Mouse (Mus musculus): ENCODE measurements at regions not wholly inside any gene's neighbourhood (a gene's known extent, or its start where the extent isn't known, plus 50 kb on each side); places are given as distances from the start of the nearest gene placed in this dataset.

DNA sequence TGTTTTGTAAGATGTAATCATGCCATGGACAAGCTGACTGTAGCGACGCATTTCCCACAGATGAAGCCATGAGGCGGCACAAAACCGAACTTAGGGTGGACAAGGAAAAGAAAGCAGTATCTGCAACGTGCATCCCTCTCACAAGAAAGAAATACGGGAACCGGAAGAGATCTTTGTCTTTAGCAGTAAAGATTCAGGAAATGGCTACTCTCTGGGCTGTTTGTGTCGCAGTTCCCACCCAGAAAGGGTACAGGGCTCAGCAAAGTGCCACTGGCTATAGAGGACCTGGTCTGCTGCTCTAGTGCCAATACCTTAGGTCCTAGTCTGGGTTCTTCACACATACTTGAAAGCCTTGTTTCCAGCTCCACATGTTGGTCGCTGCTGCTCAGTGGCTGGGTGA lies 131.1 kb upstream of the Mki67 start:
- no peak overlapping the region for H3K27ac ChIP-seq (ENCODE audit: insufficient read depth, low read length)
- TF ChIP-seq POLR2A (IDR thresholded peaks at IDR 0.05; ENCODE audit: low read depth, low read length) (no peak), CTCF (IDR thresholded peaks at IDR 0.05; ENCODE audit: borderline replicate concordance, insufficient read depth, low read length) (no peak)

DNA sequence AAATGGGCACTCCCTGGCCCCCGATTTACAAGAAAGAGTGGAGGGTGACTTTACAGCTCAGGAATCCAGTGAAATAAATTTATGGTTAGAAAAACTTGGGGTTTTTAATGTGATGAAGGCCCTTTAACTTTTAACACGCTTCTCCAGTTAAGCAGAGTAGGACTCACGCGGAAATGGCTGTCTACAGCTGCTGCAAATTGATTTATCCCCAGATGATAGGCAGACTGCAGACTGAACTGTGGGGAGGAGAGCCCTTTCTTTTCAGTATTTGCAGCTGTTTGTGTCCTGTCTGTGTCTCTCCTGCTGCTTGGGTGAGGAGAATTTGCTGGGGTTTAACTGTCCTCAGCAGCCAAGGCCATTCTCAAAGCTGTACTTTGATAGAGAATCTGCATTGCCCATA lies 132.0 kb upstream of the Mki67 start:
- no peak overlapping the region for H3K4me3 ChIP-seq (ENCODE audit: insufficient read depth, low read length)
- H3K27ac ChIP-seq (ENCODE audit: insufficient read depth, low read length), result no peak overlapping the region
- H3K4me1 ChIP-seq (ENCODE audit: control insufficient read depth, insufficient read depth, low read length), result peaks cover 4% of the 10 kb centered on the region; the same call in 1 of the 2 replicates
- no peak for TF ChIP-seq CTCF (IDR thresholded peaks at IDR 0.05; ENCODE audit: borderline replicate concordance, insufficient read depth, low read length)
- no peak for TF ChIP-seq POLR2A (IDR thresholded peaks at IDR 0.05; ENCODE audit: low read depth, low read length)

More for the DNA sequence above, 131.1 kb upstream of the Mki67 start:
- peaks cover 4% of the 10 kb centered on the region; the same call in 1 of the 2 replicates for H3K4me1 ChIP-seq (ENCODE audit: control insufficient read depth, insufficient read depth, low read length)
- no peak overlapping the region for H3K4me3 ChIP-seq (ENCODE audit: insufficient read depth, low read length)

DNA sequence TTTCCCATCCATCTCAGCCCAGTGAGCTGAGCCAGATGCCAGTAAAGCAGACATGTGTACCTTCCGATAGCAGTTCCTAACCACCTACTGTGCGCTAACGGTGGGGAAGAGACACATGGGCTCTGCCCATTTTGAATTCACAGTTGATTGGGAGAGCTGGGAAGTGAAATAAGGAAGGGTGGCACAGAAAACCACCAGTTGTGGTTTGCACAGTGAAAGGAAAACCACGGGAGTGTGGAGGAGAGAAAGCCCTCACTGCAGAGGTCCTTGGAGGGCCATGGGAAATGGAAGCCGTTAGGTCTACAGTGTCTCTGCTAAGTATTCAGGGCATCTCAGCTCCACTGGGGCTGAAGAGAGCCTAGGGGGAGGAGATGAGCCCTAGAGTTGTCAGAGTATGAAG lies 132.7 kb upstream of the Mki67 start:
- Histone ChIP-seq H3K4me3 (ENCODE audit: insufficient read depth, low read length) (no peak overlapping the region), H3K4me1 (ENCODE audit: control insufficient read depth, insufficient read depth, low read length) (peaks cover 4% of the 10 kb centered on the region; the same call in 1 of the 2 replicates), H3K27ac (ENCODE audit: insufficient read depth, low read length) (no peak overlapping the region)
- no peak for TF ChIP-seq CTCF (IDR thresholded peaks at IDR 0.05; ENCODE audit: borderline replicate concordance, insufficient read depth, low read length)
- no peak for TF ChIP-seq POLR2A (IDR thresholded peaks at IDR 0.05; ENCODE audit: low read depth, low read length)

DNA sequence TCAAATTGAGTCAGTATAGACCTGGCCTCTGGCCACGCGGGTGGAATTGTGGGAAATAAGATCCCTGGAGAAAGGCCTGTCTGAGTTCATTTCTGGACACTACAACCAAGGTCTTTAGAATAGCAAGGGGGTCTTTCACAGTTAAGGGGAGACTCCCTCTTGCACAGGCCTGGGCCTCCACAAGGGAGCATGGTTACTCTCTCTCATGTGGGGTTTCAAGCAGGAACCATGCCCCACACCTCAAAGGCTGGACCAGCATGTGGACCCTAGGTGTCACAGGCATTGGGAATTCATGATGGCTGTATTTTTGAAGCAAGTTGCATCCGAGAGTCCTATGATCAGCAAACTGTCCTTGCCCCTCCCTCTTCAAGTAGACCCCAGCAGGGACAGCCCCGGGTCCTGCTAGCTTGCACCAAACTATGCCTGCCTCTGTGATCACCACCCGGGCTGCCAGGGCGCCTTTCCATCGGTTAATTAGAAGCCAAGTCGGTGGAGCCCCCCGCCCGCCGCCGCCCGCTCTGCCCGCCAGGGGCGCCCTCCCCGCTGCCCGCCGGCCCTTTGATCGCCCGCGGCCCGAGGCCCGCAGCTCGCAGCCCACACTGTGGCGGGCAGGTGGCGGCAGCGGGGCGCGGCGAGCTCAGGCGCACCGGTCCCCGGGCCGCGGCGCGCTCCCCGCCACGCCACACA lies 137.1 kb upstream of the Mki67 start:
- no peak overlapping the region for H3K27ac ChIP-seq (ENCODE audit: insufficient read depth, low read length)
- peaks cover 2% of the 10 kb centered on the region; the same call in 1 of the 2 replicates for H3K4me1 ChIP-seq (ENCODE audit: control insufficient read depth, insufficient read depth, low read length)
- H3K4me3 ChIP-seq (ENCODE audit: insufficient read depth, low read length), result no peak overlapping the region
- TF ChIP-seq CTCF (IDR thresholded peaks at IDR 0.05; ENCODE audit: borderline replicate concordance, insufficient read depth, low read length) (no peak), POLR2A (IDR thresholded peaks at IDR 0.05; ENCODE audit: low read depth, low read length) (no peak)

DNA sequence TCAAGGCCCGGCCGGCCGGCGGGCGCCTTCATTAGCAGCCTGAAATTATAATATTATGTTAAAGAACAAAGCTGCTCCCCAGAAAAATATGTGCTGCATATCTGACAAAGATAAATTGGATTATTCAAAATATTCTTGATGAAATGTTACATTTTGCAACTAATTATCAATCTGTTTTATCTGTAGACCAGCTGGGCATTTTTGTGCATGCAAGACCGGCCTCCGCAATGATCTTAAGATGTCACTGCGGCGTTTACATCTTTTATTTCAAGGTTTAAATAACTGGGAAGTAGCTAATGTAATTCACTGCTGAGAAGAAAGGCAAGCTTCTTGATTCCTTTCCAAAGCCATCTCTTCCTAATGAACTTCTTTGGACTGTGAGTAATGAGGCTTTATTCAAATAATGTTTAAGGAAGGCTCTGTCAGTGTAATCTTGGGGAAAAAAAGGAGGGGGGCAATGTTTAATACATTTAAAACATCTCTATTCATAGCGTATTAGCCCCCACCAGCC lies 137.7 kb upstream of the Mki67 start:
- H3K4me3 ChIP-seq (ENCODE audit: insufficient read depth, low read length), result no peak overlapping the region
- no peak for TF ChIP-seq POLR2A (IDR thresholded peaks at IDR 0.05; ENCODE audit: low read depth, low read length)
- no peak for TF ChIP-seq CTCF (IDR thresholded peaks at IDR 0.05; ENCODE audit: borderline replicate concordance, insufficient read depth, low read length)
- H3K27ac ChIP-seq (ENCODE audit: insufficient read depth, low read length), result no peak overlapping the region
- no peaks in the 10 kb centered on the region for H3K4me1 ChIP-seq (ENCODE audit: control insufficient read depth, insufficient read depth, low read length)

DNA sequence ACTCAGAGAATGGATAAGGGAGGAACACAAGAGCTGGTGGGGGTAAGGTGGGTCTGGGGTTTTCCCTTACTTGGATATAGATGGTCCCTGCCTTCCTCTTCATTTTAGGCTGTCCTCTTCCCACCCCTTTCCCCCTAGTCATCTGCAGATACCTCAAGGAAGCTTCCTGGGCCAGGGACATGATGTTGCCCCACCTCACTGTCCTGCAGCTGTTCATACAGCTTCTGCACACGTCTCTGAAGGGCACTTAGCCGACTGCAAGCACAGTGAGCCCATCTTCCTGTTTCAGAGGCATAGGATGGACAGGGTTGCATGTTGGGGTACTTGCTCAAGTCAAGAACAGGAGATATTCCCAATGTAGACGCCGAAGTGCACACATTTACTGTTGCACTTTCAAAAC lies 144.1 kb upstream of the Mki67 start:
- no peak overlapping the region for H3K4me3 ChIP-seq (ENCODE audit: insufficient read depth, low read length)
- H3K4me1 ChIP-seq (ENCODE audit: control insufficient read depth, insufficient read depth, low read length), result peaks cover 14% of the 10 kb centered on the region; the same call in 1 of the 2 replicates
- no peak overlapping the region for H3K27ac ChIP-seq (ENCODE audit: insufficient read depth, low read length)
- TF ChIP-seq POLR2A (IDR thresholded peaks at IDR 0.05; ENCODE audit: low read depth, low read length) (no peak), CTCF (IDR thresholded peaks at IDR 0.05; ENCODE audit: borderline replicate concordance, insufficient read depth, low read length) (no peak)

DNA sequence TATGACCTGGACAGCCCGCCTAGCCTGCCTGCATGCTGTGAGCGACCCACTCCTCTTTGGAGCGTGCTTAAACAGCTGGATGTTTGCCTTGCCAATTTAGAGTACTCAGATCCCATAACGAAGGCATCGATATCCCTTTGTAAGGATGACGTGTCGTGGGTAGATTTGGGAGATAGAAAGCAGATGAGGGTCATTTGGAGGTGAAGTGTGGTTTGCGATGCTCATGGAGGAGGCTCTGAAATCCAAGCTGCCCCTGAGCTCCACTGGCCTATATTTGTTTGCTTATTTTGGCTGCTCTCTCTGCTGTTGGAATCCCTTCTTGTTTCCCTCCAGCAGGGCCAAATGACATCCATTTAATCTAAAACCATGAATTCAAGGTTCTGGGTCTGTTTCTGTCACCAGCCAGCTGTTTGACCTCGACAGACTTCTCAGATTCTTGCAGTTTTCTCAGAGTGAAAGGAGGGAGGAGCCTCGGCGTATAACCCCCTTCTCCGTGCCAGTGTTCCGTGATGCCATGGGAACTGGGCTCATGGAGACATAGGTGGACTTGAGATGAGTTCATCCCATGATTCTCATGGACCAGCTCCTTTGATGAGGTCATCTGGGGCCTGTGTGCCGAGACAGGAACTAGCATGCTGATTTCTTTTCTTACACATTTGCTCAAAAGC lies 144.7 kb upstream of the Mki67 start:
- H3K4me1 ChIP-seq (ENCODE audit: control insufficient read depth, insufficient read depth, low read length), result peaks cover 14% of the 10 kb centered on the region; the same call in 1 of the 2 replicates
- no peak overlapping the region for H3K27ac ChIP-seq (ENCODE audit: insufficient read depth, low read length)
- TF ChIP-seq POLR2A (IDR thresholded peaks at IDR 0.05; ENCODE audit: low read depth, low read length), result no peak
- TF ChIP-seq CTCF (IDR thresholded peaks at IDR 0.05; ENCODE audit: borderline replicate concordance, insufficient read depth, low read length), result no peak
- no peak overlapping the region for H3K4me3 ChIP-seq (ENCODE audit: insufficient read depth, low read length)

DNA sequence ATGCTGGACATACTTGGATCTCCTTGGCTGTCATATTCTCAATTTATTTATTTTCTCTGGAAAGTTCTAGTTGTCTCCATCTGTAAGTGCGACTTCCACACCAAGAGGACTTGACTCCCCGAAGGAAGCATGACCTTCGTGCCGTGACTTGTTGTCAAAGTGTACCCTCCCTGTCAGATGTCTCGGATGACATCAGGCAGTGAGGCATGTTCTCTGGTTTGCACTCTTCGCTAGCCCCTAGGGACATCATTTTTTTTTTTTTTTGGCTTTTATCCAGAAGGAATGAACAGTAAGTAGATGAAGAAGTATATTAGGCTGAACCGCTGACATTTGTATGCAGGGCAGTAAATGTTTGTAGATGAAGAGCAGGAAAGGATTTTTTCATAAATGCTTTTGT lies 145.2 kb upstream of the Mki67 start:
- no peak overlapping the region for H3K4me3 ChIP-seq (ENCODE audit: insufficient read depth, low read length)
- no peak for TF ChIP-seq POLR2A (IDR thresholded peaks at IDR 0.05; ENCODE audit: low read depth, low read length)
- no peak for TF ChIP-seq CTCF (IDR thresholded peaks at IDR 0.05; ENCODE audit: borderline replicate concordance, insufficient read depth, low read length)
- H3K27ac ChIP-seq (ENCODE audit: insufficient read depth, low read length), result no peak overlapping the region
- H3K4me1 ChIP-seq (ENCODE audit: control insufficient read depth, insufficient read depth, low read length), result peaks cover 14% of the 10 kb centered on the region; the same call in 1 of the 2 replicates

DNA sequence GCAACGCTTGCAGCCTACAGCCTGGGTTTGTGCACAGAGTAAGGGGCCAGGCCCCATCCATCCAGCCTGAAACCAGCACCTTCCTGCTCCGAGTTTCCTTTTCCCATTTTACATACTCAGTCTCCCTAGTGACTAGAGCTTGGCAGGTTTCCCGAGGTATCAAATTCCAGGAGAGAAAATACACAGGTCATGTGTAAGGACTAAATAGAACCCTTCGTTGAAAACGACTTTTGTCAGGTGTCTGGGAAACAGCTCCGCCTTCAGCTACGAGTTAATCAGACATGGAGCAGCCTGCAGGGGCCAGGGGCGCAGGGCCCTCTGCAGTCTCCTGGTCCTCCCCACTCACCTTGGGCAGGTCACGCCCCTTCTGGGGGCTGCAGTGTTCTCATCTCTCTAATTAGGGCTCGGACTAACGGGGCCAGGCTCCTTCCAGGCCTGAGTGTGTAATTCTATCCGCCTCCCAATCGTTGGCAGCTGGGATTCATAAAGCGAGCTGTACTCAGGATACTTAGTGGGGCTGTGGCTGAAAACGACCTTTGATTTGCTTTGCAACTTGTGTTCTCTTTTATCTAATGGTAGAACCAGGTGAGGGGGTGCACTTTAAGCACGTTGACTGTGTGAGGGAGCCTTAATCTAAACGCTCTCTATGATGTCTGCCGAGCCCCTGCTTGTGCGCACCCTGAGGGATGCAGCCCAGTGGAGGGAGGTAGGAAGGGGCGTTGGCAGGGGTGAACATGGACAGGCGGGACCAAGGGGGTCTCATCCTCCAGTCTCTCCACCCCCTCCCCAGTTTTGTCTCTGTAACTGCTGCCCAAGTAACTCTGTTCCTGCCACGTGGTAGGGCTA lies 147.6 kb upstream of the Mki67 start:
- Histone ChIP-seq H3K4me3 (ENCODE audit: insufficient read depth, low read length) (no peak overlapping the region), H3K4me1 (ENCODE audit: control insufficient read depth, insufficient read depth, low read length) (peaks cover 14% of the 10 kb centered on the region; the same call in 1 of the 2 replicates)

More for the DNA sequence above, 147.6 kb upstream of the Mki67 start:
- TF ChIP-seq POLR2A (IDR thresholded peaks at IDR 0.05; ENCODE audit: low read depth, low read length) (no peak), CTCF (IDR thresholded peaks at IDR 0.05; ENCODE audit: borderline replicate concordance, insufficient read depth, low read length) (no peak)
- H3K27ac ChIP-seq (ENCODE audit: insufficient read depth, low read length), result no peak overlapping the region

Measured in embryonic fibroblast, embryonic 13.5 days (primary cell).